Mouse (Mus musculus) limb, embryonic 15.5 days (tissue): ENCODE data around the gene Spag9. TPM values are rescaled to one million over a fixed set of nuclear protein-coding genes. Genes with fewer than 3 reads are reported as not detected.

Experiments
- ATAC-seq: fragments of 200-750 bp; cut with Nextera tagmentation; 2 replicates; pipeline ENCODE4 v1.8.0; 2017; ENCODE audit warnings: low read depth, moderate TSS enrichment; ENCODE audit not compliant: insufficient number of reproducible peaks, low FRiP score, low TSS enrichment
- H3K27ac ChIP-seq: fragments of 300-500 bp; sonication (generic); 2 replicates; pipeline ENCODE4 v1.5.1; 2015; ENCODE audit warnings: moderate library complexity, mild to moderate bottlenecking, inconsistent platforms
- H3K27me3 ChIP-seq: fragments of 300-500 bp; sonication (generic); 2 replicates; pipeline ENCODE4 v1.6.1; 2015; ENCODE audit warnings: inconsistent platforms
- H3K36me3 ChIP-seq: fragments of 300-500 bp; sonication (generic); 2 replicates; pipeline ENCODE4 v1.6.1; 2015; ENCODE audit warnings: inconsistent platforms
- H3K4me1 ChIP-seq: fragments of 300-500 bp; sonication (generic); 2 replicates; pipeline ENCODE4 v1.6.1; 2015; ENCODE audit warnings: inconsistent platforms
- H3K4me2 ChIP-seq: fragments of 300-500 bp; sonication (generic); 2 replicates; pipeline ENCODE4 v1.6.1; 2015; ENCODE audit warnings: mild to moderate bottlenecking, inconsistent platforms
- H3K4me3 ChIP-seq: fragments of 300-500 bp; sonication (generic); 2 replicates; pipeline ENCODE4 v1.5.1; 2015; ENCODE audit warnings: mild to moderate bottlenecking, inconsistent platforms
- H3K9ac ChIP-seq: fragments of 300-500 bp; sonication (generic); 2 replicates; pipeline ENCODE4 v1.6.1; 2015; ENCODE audit warnings: inconsistent platforms
- H3K9me3 ChIP-seq: fragments of 300-500 bp; sonication (generic); 2 replicates; pipeline ENCODE4 v1.6.1; 2016; ENCODE audit warnings: inconsistent platforms
- WGBS: fragments of 180-500 bp; shearing (Covaris S2); methylation state at CpG from one replicate; pipeline ENCODE4 v1.1.7; 2015; 5-methylcytosine and 5-hydroxymethylcytosine counted together
- polyA plus RNA-seq: library from polyadenylated mRNA; unstranded; fragments of >200 nt; fragmentation: Nextera tagmentation; extraction: Ambion mirVana; gene quantifications from 2 replicates; pipeline ENCODE4 v1.2.1, GENCODE M21; 2015

Spag9 gene
- polyA plus RNA-seq, 1 experiment from 2014 or later: 44.0 TPM

- H3K9ac ChIP-seq: no peak overlapping the region
- H3K27ac ChIP-seq: peak overlapping the region; percentile 85; the same call in 1 of the 2 replicates
- H3K36me3 ChIP-seq: no peaks in the 10 kb centered on the region
- no peak for ATAC-seq
- no peak overlapping the region for H3K4me3 ChIP-seq
- no peak overlapping the region for H3K4me2 ChIP-seq
- WGBS: 39% methylated on average over 24 of the region's 24 CpGs
- H3K4me1 ChIP-seq: peaks cover 54% of the 10 kb centered on the region
- no peaks in the 10 kb centered on the region for H3K27me3 ChIP-seq
- H3K9me3 ChIP-seq: no peaks in the 10 kb centered on the region
Measured at GRCm38 (mm10) chr11:94138411-94139231, 142.7 kb downstream of the Spag9 start.

DNA sequence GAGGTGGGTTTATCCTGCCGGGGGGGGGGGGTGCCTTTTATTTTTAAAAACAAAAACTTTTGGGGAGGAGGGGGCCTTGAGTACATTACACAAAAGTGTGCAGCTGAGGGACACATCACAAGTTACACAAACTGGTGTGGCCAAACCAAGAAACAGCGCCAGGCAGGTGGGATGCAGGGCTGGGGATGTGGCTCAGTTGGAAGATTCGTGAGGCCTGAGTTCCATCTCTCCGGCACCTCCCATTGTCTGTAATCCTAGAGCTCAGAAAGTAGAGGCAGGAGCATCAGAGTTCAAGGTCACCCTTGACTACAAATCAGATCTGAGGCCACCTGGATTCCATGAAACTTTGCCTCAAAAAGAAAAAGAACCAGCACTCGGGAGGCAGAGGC lies 143.3 kb downstream of the Spag9 start:
- H3K27me3 ChIP-seq: no peaks in the 10 kb centered on the region
- no peak for ATAC-seq
- WGBS: 82% methylated on average over 5 of the region's 5 CpGs
- H3K36me3 ChIP-seq: no peaks in the 10 kb centered on the region
- no peak overlapping the region for H3K9ac ChIP-seq
- no peak overlapping the region for H3K4me2 ChIP-seq
- peaks cover 48% of the 10 kb centered on the region for H3K4me1 ChIP-seq
- H3K9me3 ChIP-seq: no peaks in the 10 kb centered on the region
- H3K27ac ChIP-seq: no peak overlapping the region
- H3K4me3 ChIP-seq: no peak overlapping the region

- H3K9me3 ChIP-seq: no peaks in the 10 kb centered on the region
- 78% methylated on average over 3 of the region's 3 CpGs for WGBS
Measured at GRCm38 (mm10) chr11:94140540-94140939, 144.6 kb downstream of the Spag9 start.

DNA sequence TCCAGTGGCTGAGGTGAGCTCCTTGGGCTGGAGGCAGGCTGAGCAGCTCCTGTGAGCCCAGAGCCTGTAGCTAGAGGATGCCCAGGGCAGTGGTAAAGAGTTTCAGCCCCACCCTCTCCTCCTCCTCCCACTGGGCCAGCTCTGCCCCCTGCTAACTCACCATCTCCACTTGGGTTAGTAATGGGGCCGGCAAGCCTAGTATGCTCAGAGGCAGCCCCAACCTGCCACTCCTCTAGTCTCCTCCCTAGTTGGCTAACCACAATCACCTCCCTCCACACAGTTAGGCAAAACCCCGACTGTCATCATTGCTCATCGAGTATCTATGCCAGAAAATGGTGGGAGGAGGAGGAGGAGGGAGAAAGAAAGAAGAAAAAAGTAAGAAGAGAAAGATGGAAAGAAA lies 145.7 kb downstream of the Spag9 start:
- H3K27me3 ChIP-seq: no peaks in the 10 kb centered on the region
- no peak overlapping the region for H3K4me2 ChIP-seq
- 39% methylated on average over 3 of the region's 3 CpGs for WGBS
- H3K9me3 ChIP-seq: no peaks in the 10 kb centered on the region
- no peaks in the 10 kb centered on the region for H3K36me3 ChIP-seq
- no peak overlapping the region for H3K4me3 ChIP-seq
- no peak overlapping the region for H3K9ac ChIP-seq
- no peak overlapping the region for H3K27ac ChIP-seq
- peaks cover 26% of the 10 kb centered on the region for H3K4me1 ChIP-seq
- no peak for ATAC-seq

More at GRCm38 (mm10) chr11:94140540-94140939, 144.6 kb downstream of the Spag9 start:
- Histone ChIP-seq H3K4me2 (no peak overlapping the region), H3K4me3 (no peak overlapping the region), H3K27me3 (no peaks in the 10 kb centered on the region), H3K9ac (no peak overlapping the region), H3K27ac (no peak overlapping the region), H3K36me3 (no peaks in the 10 kb centered on the region), H3K4me1 (peaks cover 36% of the 10 kb centered on the region)
- ATAC-seq: no peak

DNA sequence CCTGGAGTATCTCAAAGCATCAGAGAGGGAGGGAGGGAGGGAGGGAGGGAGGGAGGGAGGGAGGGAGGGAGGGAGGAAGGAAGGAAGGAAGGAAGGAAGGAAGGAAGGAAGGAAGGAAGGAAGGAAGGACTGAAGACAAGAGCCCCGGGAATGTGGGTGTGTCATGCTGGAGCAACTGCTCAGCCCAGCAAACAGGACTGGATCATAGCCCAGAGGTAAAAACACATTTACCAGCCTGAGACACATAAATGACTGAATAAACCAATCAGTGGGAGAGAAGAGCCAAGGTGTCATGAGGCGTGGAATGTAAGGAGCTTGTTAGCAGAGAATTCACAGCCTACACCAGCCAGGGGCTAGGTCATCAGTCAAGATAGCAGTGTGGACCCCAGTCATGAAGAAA lies 147.4 kb downstream of the Spag9 start:
- Histone ChIP-seq H3K9me3 (no peaks in the 10 kb centered on the region), H3K36me3 (no peaks in the 10 kb centered on the region), H3K27me3 (no peaks in the 10 kb centered on the region), H3K4me3 (no peak overlapping the region), H3K4me2 (no peak overlapping the region), H3K27ac (no peak overlapping the region), H3K9ac (no peak overlapping the region), H3K4me1 (peaks cover 10% of the 10 kb centered on the region)
- ATAC-seq: no peak
- WGBS: 46% methylated on average over 2 of the region's 2 CpGs

DNA sequence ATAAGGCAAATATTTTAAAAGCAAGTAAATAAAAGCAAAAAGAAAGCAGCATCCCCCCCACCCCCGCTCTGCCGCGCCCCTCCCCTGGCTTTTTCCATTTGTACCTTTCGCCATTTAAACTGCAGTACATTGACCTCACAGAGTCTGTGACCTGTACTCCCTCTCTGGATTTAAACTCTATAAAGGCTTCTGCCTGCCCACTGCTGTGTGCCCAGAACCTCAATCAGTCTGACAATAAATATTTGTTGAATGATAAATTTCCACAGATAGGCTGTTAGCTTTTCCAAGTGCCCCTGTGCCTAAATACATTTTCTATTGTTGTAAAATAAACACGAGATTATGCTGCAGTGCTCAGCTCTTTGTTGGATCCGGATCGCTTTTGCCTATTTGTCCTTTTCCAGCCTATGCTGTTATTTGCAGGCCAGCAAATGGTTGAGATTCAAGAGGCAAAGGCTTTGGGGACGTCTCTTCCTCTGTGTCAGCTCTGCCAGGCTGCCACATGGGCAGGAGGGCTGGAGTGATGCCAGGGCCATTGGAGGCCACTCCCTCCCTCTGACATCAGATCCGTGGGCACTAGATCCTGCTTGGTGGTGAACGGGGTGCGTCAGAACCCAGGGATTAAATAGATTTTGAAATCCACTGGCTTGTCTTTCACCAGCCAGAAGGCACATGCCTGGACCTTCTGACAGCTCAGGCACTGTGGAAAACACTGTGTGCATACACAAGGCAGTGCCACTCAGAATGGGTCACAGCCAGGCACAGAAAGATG lies 149.1 kb downstream of the Spag9 start:
- H3K4me1 ChIP-seq: peaks cover 12% of the 10 kb centered on the region
- no peaks in the 10 kb centered on the region for H3K36me3 ChIP-seq
- no peak overlapping the region for H3K9ac ChIP-seq
- H3K4me3 ChIP-seq: no peak overlapping the region
- no peak overlapping the region for H3K27ac ChIP-seq
- no peak for ATAC-seq
- WGBS: 74% methylated on average over 11 of the region's 11 CpGs
- no peak overlapping the region for H3K4me2 ChIP-seq
- H3K9me3 ChIP-seq: no peaks in the 10 kb centered on the region
- H3K27me3 ChIP-seq: no peaks in the 10 kb centered on the region

DNA sequence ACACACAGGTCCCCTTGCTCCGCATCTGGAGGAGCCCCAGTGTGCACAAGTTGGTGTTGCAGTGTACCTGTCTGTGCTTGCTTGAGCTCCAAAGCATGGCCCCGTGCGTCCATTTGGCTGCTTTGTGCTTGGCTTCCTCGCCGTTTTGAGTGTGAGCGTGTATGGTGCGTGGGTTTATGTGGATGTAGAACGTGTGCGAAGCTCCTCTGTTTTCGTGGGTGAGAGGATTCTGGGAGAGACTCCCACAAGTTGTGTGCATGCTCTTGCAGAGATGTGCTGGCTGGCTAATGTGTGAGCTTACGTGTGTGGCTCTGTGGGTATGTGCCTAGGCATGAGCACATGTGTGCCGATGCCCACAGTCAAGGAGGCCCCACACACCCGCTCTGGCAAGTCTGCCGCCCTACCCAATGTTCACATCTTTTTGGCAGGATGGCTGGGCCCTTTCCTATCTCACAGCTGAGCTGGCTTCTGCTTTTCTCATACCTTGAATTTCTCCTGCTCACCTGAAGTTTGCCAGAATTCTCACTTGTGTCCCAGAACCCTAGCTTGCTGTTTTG lies 150.2 kb downstream of the Spag9 start:
- Histone ChIP-seq H3K9me3 (no peaks in the 10 kb centered on the region), H3K36me3 (no peaks in the 10 kb centered on the region), H3K4me2 (no peak overlapping the region), H3K4me1 (peaks cover 15% of the 10 kb centered on the region), H3K9ac (no peak overlapping the region), H3K27ac (no peak overlapping the region), H3K4me3 (no peak overlapping the region), H3K27me3 (no peaks in the 10 kb centered on the region; the same call in 1 of the 2 replicates)
- no peak for ATAC-seq
- 89% methylated on average over 14 of the region's 14 CpGs for WGBS

GRCm38 (mm10) chr11:94146733-94147485 lies 151.0 kb downstream of the Spag9 start:
- no peaks in the 10 kb centered on the region; the same call in 1 of the 2 replicates for H3K27me3 ChIP-seq
- WGBS: 77% methylated on average over 11 of the region's 11 CpGs
- ATAC-seq: no peak

GRCm38 (mm10) chr11:94148105-94148696 lies 152.3 kb downstream of the Spag9 start:
- Histone ChIP-seq H3K36me3 (no peaks in the 10 kb centered on the region), H3K4me1 (peaks cover 17% of the 10 kb centered on the region), H3K9me3 (no peaks in the 10 kb centered on the region), H3K4me3 (no peak overlapping the region), H3K27me3 (no peaks in the 10 kb centered on the region; the same call in 1 of the 2 replicates), H3K4me2 (no peak overlapping the region), H3K9ac (no peak overlapping the region), H3K27ac (no peak overlapping the region)
- 51% methylated on average over 12 of the region's 12 CpGs for WGBS
- ATAC-seq: no peak

More at GRCm38 (mm10) chr11:94146733-94147485, 151.0 kb downstream of the Spag9 start:
- H3K27ac ChIP-seq: no peak overlapping the region
- no peaks in the 10 kb centered on the region for H3K9me3 ChIP-seq
- H3K4me3 ChIP-seq: no peak overlapping the region
- H3K4me1 ChIP-seq: peaks cover 16% of the 10 kb centered on the region
- H3K9ac ChIP-seq: no peak overlapping the region
- no peak overlapping the region for H3K4me2 ChIP-seq
- H3K36me3 ChIP-seq: no peaks in the 10 kb centered on the region

DNA sequence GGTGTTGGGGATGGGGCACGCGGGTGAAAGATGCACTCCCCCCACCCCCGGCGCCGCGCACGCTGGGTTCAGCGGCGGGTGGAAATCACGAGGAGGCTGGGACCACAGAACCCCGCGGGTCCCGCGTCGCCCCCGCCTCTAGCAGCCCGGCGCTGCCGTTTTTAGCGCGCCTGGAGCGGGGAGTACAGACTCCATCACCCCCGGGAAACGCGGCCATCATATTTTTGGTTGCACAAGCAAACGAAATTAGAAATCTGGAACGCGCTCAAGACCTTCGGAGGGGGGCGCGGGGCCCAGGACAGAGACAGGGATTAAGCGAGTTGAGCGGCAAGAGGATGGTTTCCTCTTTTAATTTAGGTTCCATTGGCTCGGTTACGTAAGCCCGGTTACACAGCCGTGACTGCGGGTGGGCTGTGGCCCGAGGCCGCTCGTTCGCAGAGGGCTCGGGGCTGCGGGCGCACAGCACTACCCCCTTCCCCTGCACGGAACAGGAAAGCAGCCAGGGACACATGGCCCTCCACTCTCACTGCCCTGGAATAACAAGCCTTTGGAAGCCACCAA lies 153.1 kb downstream of the Spag9 start:
- H3K4me2 ChIP-seq: peak overlapping the region; percentile 89
- H3K27ac ChIP-seq: peak overlapping the region; percentile 22; the same call in 1 of the 2 replicates
- ATAC-seq: no peak
- H3K9ac ChIP-seq: peak overlapping the region; percentile 33; the same call in 1 of the 2 replicates
- under 1% methylated on average over 46 of the region's 46 CpGs for WGBS
- peak overlapping the region; percentile 46 for H3K4me3 ChIP-seq
- H3K4me1 ChIP-seq: peaks cover 17% of the 10 kb centered on the region
- no peaks in the 10 kb centered on the region; the same call in 1 of the 2 replicates for H3K27me3 ChIP-seq
- no peaks in the 10 kb centered on the region for H3K36me3 ChIP-seq
- no peaks in the 10 kb centered on the region for H3K9me3 ChIP-seq
